Mouse (Mus musculus): ENCODE data around the gene Tmem198b.

Gene Tmem198b

DNA sequence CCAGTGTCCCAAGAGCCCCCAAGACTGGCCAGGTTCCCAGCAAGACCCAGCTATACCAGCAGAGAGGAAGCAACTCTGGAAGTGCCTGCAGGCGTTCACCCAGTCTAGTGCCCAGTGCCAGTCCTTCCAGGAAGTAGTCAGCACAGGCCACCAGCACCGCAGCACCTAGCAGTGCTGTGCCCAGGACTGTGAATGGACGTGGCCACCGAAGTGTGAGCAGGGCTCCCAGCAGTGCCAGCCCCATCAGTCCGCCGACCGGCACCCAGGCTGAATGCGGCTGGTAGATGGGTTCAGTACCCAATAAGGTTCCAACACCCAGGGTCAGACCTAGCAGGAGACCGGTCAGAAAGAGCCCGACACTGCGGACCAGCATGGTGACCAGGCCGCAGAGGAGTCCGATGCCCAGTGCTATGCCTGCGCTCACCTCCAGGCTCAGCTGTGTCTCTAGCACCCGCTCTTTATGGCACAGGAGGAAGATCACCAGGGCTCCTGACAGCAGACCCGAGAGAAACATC lies 2.1 kb downstream of the Tmem198b start:
- DNase-seq (ENCODE audit: low read depth, low spot score) = no peak

DNA sequence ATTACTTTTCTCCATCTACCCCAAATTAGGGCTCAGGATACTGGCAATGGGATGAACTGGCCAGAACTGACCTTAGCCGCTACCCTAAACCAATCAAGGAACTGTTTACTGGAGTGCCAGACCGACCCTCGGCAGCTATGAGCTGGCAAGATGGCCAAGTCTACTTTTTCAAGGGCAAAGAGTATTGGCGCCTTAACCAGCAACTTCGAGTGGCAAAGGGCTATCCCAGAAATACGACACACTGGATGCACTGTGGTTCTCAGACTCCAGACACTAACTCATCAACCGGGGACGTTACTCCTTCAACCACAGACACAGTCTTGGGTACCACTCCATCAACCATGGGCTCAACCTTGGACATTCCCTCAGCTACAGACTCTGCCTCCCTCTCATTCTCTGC lies 5.5 kb downstream of the Tmem198b start:
- no peak for DNase-seq (ENCODE audit: low read depth, low spot score)

DNA sequence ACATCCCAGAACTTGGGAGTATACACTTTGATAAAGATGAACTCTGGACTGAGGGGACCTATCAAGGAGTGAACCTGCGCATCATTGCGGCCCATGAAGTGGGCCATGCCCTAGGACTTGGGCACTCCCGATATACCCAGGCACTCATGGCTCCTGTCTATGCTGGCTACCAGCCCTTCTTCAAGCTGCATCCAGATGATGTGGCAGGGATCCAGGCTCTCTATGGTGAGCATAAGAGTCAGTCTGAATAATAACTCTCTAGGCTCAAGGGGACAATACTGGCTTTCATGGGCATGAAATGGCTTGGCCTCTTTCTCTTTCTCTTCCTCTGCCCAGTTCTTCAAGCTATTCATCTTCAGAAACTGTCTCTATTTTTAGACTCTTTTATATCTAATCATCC lies 8.6 kb downstream of the Tmem198b start:
- no peak for DNase-seq (ENCODE audit: low read depth, low spot score)

DNA sequence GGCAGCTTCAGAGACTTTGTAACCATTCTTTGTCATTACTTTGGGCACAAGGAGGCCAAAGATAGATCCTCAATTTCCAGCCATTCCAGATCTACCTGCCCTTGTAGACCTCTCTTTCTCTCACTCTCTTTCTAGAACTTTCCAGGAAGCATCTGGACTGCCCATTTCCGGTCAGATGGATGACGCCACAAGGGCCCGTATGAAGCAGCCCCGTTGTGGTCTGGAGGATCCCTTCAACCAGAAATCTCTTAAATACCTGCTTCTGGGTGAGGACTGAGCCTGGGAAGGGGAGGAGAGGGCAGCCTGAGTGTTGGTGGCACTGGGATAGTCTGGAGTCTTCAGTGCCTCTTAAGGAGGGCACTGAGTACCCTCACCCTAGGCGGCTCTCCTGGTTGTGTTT lies 9.8 kb downstream of the Tmem198b start:
- DNase-seq (ENCODE audit: low read depth, low spot score) = no peak

DNA sequence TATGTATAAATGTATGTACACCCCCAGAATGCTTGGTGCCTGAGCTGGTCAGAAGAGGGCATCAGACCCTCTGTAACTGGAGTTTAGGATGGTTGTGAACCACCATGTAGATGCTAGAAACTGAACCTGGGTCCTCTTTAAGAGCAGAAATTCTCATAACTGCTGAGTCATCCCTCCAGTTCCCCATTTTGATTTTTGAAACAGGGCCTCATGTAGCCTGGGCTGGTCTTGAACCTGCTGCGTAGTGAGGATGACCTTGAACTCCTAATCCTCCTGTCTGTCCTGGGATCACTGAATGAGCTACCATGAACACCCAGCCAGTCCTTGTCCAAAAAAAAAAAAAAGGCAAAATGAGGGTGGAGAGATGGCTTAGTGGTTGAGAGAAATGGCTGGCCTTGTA lies 10.9 kb downstream of the Tmem198b start:
- DNase-seq (ENCODE audit: low read depth, low spot score) = no peak

DNA sequence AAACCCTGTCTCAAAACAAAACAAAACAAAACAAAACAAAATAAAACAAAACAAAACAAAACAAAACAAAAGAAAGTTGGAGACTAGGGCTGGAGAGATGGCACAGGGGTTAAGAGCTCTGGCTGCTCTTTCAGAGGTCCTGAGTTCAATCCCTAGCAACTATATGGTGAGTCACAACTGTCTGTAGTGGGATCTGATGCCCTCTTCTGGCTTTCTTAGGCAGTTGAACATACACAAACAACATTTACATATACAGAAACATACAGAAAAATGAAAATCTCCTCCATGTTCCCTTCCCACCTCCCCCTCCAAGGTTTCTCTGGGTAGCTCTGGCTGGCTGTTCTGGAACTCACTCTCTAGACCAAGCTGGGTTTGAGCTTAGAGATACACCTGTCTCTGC lies 12.1 kb downstream of the Tmem198b start:
- no peak for DNase-seq (ENCODE audit: low read depth, low spot score)

DNA sequence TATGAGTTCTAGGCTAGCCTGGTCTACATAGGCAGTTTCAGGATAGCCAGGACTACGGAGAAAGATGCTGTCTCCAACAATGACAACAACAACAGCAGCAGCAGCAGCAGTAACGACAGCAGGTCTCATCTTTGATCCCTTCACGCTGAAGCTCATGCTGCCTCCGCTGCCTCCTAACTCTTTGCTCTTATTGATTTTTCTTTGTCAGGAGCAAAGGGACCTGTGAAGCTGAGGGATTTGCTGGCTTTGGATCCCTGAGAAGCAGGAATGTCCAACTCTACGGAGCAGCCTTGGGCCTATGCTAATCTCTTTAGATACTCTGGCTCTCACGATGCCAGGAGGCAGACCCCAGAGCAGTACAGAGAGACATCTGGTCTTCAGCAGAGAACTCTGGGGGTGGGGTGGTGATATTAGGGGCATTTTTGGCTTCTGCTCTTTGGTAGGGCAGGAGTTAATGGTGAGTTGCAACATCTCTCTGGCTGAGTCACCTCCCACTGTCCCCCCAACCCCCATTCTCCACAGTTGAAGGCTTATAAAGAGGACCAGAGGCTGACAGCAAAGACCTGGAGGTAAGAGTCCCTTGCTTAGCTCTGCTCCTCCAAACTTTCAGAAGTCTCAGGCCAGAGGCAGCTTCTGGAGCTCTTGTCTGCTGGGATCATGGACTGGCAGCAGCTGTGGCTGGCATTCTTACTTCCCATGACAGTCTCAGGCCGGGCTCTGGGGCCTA lies 13.6 kb downstream of the Tmem198b start, which contains the start of gene Mmp19:
Gene Mmp19, plus strand, starts transcription at position 513 of the 727 bp plus-strand sequence.
- no peak for DNase-seq (ENCODE audit: low read depth, low spot score)

DNA sequence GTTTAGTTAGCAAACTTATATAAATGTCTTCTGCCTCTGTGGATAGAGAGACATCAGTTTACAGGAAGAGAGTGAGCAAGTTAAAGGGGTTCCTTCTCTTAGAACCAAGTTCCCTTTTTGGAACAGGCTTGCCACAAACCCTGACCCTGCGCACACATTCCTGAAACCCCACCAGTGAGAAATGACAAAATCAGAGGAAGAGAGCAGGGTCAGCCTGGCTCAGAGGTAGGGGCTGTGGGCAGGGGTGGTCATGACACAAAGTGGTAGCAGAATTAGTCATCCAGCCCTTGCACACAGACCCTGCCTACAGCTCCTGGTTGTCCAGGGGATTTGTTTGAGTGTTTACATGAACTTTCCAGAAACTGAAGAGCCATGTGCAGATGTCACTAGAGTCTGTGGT lies 24.0 kb downstream of the Tmem198b start:
- no peak for DNase-seq (ENCODE audit: low read depth, low spot score)

DNA sequence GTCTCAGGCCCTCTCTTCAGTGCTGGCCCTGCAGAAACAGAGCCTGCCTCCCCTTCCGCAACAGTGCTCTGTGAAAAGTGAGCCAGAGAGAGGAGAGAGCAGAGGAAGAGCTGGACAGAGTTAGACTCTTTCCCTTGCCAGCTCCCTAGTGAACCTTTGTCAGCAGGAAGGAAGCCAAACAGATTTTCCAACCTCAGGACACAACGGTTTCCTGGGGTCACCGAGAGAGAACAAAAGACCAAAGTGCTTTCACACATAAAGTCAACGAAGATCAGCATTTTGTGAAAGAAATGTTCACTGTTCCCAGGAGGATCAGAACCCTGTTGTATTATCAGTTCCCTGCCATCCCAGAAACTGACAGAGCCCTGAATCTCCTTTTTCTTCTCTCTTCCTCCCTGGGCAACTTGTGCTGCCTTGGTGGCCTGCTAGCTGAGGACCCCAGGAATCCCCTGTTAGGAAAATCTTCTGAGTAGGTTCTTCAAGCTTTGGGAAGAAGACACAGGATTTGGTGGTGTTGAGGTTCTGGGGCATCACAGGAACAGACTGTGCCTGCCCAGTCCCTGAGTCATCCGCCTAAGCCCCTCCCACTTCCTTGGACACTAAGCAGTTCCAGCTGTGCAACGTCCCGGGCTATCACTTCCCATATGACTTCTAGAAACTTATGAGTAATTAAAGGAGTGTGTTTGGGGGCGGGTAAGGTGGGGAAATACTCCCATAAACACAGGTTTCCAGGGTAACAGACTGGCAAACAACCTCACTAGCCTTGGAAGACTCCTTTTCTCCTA lies 25.0 kb downstream of the Tmem198b start:
- DNase-seq (ENCODE audit: low read depth, low spot score) = peak; percentile 85

DNA sequence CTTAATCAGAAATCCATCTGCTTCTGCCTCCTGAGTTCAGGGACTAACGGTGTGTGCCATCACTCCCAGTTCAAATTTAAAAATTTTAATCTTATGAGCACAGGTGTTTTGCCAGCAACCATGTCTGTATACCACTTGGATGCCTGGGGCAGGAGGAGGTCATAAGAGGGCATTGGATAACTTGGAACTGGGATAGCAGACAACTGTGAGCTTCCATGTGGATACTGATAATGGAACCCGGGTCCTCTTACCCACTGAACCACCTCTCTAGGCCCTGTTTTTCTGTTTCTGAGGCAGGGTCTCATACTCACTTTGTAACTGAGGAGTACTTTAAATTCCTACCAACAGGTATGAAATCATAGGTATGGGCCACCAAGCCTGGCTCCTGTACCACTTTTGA lies 25.7 kb downstream of the Tmem198b start:
- no peak for DNase-seq (ENCODE audit: low read depth, low spot score)

DNA sequence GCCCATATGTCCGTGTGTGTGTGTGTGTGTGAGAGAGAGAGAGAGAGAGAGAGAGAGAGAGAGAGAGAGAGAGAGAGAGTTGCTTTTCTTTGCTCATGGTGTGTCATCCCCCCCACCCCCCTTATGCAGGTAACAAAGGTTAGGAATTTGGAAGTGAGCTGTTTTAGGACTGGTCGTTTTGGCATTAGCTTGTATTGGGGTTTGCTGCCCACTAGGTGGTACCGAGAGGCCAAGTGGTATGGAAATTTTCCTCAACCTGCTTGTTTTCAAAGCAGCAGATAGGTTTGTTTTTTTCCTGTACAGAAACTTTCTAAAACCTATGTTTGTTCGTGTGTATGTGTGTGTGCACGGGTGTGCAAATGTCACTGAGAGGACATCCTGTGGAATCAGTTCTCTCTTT lies 30.5 kb downstream of the Tmem198b start:
- DNase-seq (ENCODE audit: low read depth, low spot score) = peak; percentile 20

DNA sequence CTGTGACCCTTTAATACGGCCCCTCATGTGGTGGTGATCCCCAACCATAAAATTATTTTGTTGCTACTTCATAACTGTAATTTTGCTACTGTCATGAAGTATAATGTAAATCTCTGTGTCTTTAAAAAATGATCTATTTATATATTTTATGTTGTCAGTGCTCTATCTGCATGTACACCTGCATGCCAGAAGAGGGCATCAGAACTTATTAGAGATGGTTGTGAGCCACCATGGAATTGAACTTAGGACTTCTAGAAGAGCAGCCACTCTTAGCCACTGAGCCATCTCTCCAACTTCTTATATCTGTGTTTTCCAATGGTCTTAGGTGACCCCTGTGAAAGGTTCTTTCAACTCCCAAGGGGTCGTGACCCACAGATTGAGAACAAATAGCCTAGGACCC lies 31.3 kb downstream of the Tmem198b start:
- no peak for DNase-seq (ENCODE audit: low read depth, low spot score)

All from forelimb bud, embryonic 11.5 days (tissue).